Mouse (Mus musculus) erythroblast, embryonic 14.5 days (primary cell): ENCODE data around the gene Dlx3.

Source experiments
- GATA1 ChIP-seq: IDR thresholded peaks from 2 replicates; pipeline ENCODE4 v1.6.1; 2012; ENCODE audit warnings: low read length, inconsistent platforms, mixed read lengths
- TAL1 ChIP-seq: IDR thresholded peaks from 3 replicates; pipeline ENCODE4 v1.6.1; 2012; ENCODE audit warnings: low read length, inconsistent platforms, mixed read lengths

GRCm38 (mm10) chr11:95071266-95071665, 48.7 kb upstream of the Dlx3 start:
- TF ChIP-seq GATA1 (no peak), TAL1 (no peak)
